Mouse (Mus musculus) B cell, adult 62 days (primary cell): Measurements from ENCODE around the gene Olfr61. TPM values are rescaled to one million over a fixed set of nuclear protein-coding genes. Genes with fewer than 3 reads are reported as not detected.

ENCODE experiments used
- total RNA-seq: library from RNA; stranded (reverse); gene quantifications from 4 replicates; pipeline ENCODE4 v1.2.4, GENCODE M21; 2023

Gene Olfr61
- not detected in 4 replicates for total RNA-seq

DNA sequence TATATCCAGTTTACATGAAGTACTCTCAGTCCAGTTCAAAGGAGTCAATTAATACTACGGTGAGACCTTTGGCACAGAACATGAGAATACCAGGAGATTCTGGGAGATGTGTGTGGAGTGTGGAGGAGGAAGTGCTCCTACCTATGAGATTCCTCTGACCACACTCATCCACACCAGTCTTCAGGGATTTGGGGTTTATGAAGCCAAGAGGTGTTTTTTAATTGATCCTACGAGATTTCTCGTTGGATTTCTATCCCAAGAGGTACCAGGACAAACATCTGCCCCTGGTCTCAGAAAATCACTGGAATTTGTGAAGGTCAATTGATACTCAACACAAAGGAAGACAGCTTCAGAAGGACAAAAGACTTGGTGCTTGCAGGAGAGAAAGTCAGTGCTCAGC, at the start of gene Olfr61:
Gene Olfr61 (plus strand): TSS at position 301 of the 400 bp plus-strand sequence.

GRCm38 (mm10) chr7:140600969-140601368, 27.8 kb upstream of the Olfr61 start, which contains the start of gene Olfr46:
Gene Olfr46 (plus strand): TSS chr7:140601269.

GRCm38 (mm10) chr7:140646152-140646551, 17.4 kb downstream of the Olfr61 start, which contains the start of gene Olfr53:
Gene Olfr53 (plus strand): TSS chr7:140646452.

GRCm38 (mm10) chr7:140659630-140660029, 30.9 kb downstream of the Olfr61 start, which contains the start of gene Olfr539:
Gene Olfr539 (plus strand): TSS chr7:140659930.

DNA sequence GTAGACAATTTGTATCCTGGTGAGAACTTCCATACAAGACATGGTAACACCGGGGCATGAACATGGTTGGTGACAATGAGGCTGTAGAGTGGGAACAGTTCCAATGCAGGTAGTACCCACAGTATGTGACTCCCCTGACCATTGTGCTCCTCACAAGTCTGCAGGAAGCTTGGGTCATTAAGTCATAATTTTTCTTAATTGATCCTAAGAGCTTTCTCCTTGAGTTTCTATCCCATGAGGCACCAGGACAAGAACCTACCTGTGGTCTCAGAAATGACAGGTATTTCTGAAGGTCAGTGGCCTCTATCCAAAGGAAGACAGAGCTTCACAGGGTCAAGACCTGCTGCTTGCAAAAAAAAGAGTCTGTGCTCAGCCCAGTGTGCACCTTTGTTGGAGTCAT, 52.9 kb downstream of the Olfr61 start, which contains the start of gene Olfr45:
Gene Olfr45 (plus strand): TSS at position 301 of the 400 bp plus-strand sequence.

Other genes starting within 250 kb of the Olfr61 start
- gene Olfr531, start 226.1 kb upstream of the Olfr61 start, total RNA-seq, result not detected in 4 replicates
- not detected in 4 replicates for gene Olfr532, start 207.3 kb upstream of the Olfr61 start, total RNA-seq
- gene Olfr533, start 165.6 kb upstream of the Olfr61 start, total RNA-seq, result not detected in 4 replicates
- not detected in 4 replicates for gene Olfr535, start 144.8 kb upstream of the Olfr61 start, total RNA-seq
- gene Olfr536, start 121.6 kb upstream of the Olfr61 start, total RNA-seq, result not detected in 4 replicates
- gene Olfr538, start 61.1 kb upstream of the Olfr61 start, total RNA-seq, result not detected in 4 replicates
- gene Olfr46, start 27.7 kb upstream of the Olfr61 start, total RNA-seq, result not detected in 4 replicates
- gene Olfr53, start 17.5 kb downstream of the Olfr61 start, total RNA-seq, result not detected in 4 replicates
- not detected in 4 replicates for gene Olfr539, start 31.0 kb downstream of the Olfr61 start, total RNA-seq
- not detected in 4 replicates for gene Olfr45, start 53.0 kb downstream of the Olfr61 start, total RNA-seq
- gene Olfr541, start 68.3 kb downstream of the Olfr61 start, total RNA-seq, result not detected in 4 replicates
- not detected in 4 replicates for gene Cyp2e1, start 134.8 kb downstream of the Olfr61 start, total RNA-seq
- gene Syce1, start 158.9 kb downstream of the Olfr61 start, total RNA-seq, result not detected in 4 replicates
- not detected in 4 replicates for gene Zfp941, start 193.2 kb downstream of the Olfr61 start, total RNA-seq
- not detected in 4 replicates for gene Urah, start 206.0 kb downstream of the Olfr61 start, total RNA-seq
- not detected in 4 replicates for gene Scgb1c1, start 216.6 kb downstream of the Olfr61 start, total RNA-seq
- gene Odf3, start 218.8 kb downstream of the Olfr61 start, total RNA-seq, result not detected in 4 replicates
- not detected in 4 replicates for gene Gm45785, start 227.4 kb downstream of the Olfr61 start, total RNA-seq
- 93.4 to 117 TPM (median 99.1 TPM) in 4 replicates for gene Ric8a, start 228.0 kb downstream of the Olfr61 start, total RNA-seq
- 18.9 to 23.9 TPM (median 22.0 TPM) in 4 replicates for gene Bet1l, start 228.6 kb downstream of the Olfr61 start, total RNA-seq